Mouse (Mus musculus) liver, embryonic 16.5 days (tissue): ENCODE data around the gene Tial1. TPM values are rescaled to one million over a fixed set of nuclear protein-coding genes. Genes with fewer than 3 reads are reported as not detected.

Experiments
- ATAC-seq: fragments of 200-750 bp; cut with Nextera tagmentation; 2 replicates; pipeline ENCODE4 v1.8.0; 2017; ENCODE audit warnings: low read depth, mild to moderate bottlenecking, moderate number of reproducible peaks, moderate library complexity
- H3K27ac ChIP-seq: fragments of 300-500 bp; sonication (generic); 2 replicates; pipeline ENCODE4 v1.5.1; 2014; ENCODE audit warnings: mild to moderate bottlenecking, low read length
- H3K27me3 ChIP-seq: fragments of 300-500 bp; sonication (generic); 2 replicates; pipeline ENCODE4 v1.6.1; 2014; ENCODE audit warnings: low read depth, low read length, mixed read lengths; ENCODE audit not compliant: control insufficient read depth, insufficient read depth
- H3K36me3 ChIP-seq: fragments of 300-500 bp; sonication (generic); 2 replicates; pipeline ENCODE4 v1.6.1; 2014; ENCODE audit warnings: mild to moderate bottlenecking; ENCODE audit not compliant: control insufficient read depth, insufficient read depth
- H3K4me1 ChIP-seq: fragments of 300-500 bp; sonication (generic); 2 replicates; pipeline ENCODE4 v1.6.1; 2014; ENCODE audit warnings: low read depth, low read length, mixed read lengths; ENCODE audit not compliant: control insufficient read depth
- H3K4me2 ChIP-seq: fragments of 300-500 bp; sonication (generic); 2 replicates; pipeline ENCODE4 v1.6.1; 2014; ENCODE audit warnings: low read depth, low read length, mixed read lengths
- H3K4me3 ChIP-seq: fragments of 300-500 bp; sonication (generic); 2 replicates; pipeline ENCODE4 v1.5.1; 2014; ENCODE audit warnings: low read depth, mild to moderate bottlenecking, low read length
- H3K9ac ChIP-seq: fragments of 300-500 bp; sonication (generic); 2 replicates; pipeline ENCODE4 v1.6.1; 2014; ENCODE audit warnings: low read depth, low read length
- H3K9me3 ChIP-seq: fragments of 300-500 bp; sonication (generic); replicated peaks from 2 replicates; pipeline ENCODE4 v1.6.1; 2016; ENCODE audit warnings: low read length; ENCODE audit not compliant: control insufficient read depth
- WGBS: fragments of 180-500 bp; shearing (Covaris S2); extraction: QIAGEN DNeasy Blood & Tissue Kit; methylation state at CpG from one replicate; pipeline ENCODE4 v1.1.7; 2014; ENCODE audit not compliant: insufficient replicate concordance; 5-methylcytosine and 5-hydroxymethylcytosine counted together
- polyA plus RNA-seq: library from polyadenylated mRNA; unstranded; fragments of >200 nt; fragmentation: Nextera tagmentation; extraction: Ambion mirVana; gene quantifications from 2 replicates; pipeline ENCODE4 v1.2.1, GENCODE M21; 2015

Tial1 gene
- polyA plus RNA-seq, 1 experiment from 2014 or later: 8.5 TPM

GRCm38 (mm10) chr7:128460131-128460864, 1.2 kb downstream of the Tial1 start:
- Histone ChIP-seq H3K9me3 (no peaks in the 10 kb centered on the region), H3K27ac (peak overlapping the region; percentile 95)

DNA sequence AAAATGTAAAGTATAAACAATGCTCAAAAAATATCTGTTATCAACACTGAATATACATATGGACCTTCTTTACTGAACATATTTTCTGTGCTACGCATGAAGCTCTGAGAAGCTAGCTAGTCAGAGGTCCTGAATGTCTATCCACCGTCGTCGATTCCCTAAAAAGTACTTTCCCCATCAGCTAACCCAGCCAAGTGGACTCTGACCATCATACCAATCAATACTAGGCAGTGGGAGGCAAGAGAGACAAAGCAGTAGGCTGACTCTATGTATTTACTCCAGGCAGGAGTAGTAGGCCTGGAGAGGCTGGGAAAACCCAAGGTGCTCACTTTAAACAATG, 1.8 kb downstream of the Tial1 start:
- H3K9ac ChIP-seq: peak overlapping the region; percentile 95
- peak overlapping the region; percentile 78 for H3K4me3 ChIP-seq
- peaks cover 16% of the 10 kb centered on the region for H3K4me1 ChIP-seq
- H3K9me3 ChIP-seq: no peaks in the 10 kb centered on the region
- H3K27me3 ChIP-seq: no peaks in the 10 kb centered on the region
- no peak for ATAC-seq
- H3K36me3 ChIP-seq: no peaks in the 10 kb centered on the region; the same call in 1 of the 2 replicates
- peak overlapping the region; percentile 95 for H3K27ac ChIP-seq
- peak overlapping the region; percentile 99 for H3K4me2 ChIP-seq
- WGBS: 13% methylated on average over 4 of the region's 4 CpGs

More at GRCm38 (mm10) chr7:128460131-128460864, 1.2 kb downstream of the Tial1 start:
- WGBS: under 1% methylated on average over 36 of the region's 36 CpGs
- H3K27me3 ChIP-seq: no peaks in the 10 kb centered on the region
- H3K4me2 ChIP-seq: peak overlapping the region; percentile 99
- H3K4me3 ChIP-seq: peak overlapping the region; percentile 78
- no peaks in the 10 kb centered on the region for H3K36me3 ChIP-seq
- peaks cover 16% of the 10 kb centered on the region for H3K4me1 ChIP-seq
- H3K9ac ChIP-seq: peak overlapping the region; percentile 95
- no peak for ATAC-seq

DNA sequence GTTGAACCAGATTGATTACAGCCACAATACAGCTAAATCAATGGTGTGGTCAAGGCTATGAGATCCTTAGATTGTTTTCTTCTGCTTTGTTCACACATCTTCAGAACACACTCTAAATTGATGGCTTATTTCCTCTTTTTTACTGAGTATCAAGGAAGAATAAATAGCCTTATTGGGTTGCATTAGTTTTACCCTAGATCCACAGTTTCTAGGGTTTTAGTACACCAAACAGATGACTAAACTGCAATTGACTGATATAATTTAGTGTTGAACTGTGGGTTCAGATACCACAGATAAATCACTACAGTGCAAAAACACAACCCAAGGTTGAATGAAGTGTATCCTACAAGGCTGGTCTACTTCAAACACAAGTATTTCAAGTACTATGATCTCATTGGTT, 3.5 kb downstream of the Tial1 start:
- H3K4me2 ChIP-seq: no peak overlapping the region

GRCm38 (mm10) chr7:128452731-128453130, 8.8 kb downstream of the Tial1 start:
- H3K36me3 ChIP-seq: peaks cover 34% of the 10 kb centered on the region
- no peak for ATAC-seq
- WGBS: 85% methylated on average over 1 of the region's 1 CpGs

More for the DNA sequence above, 3.5 kb downstream of the Tial1 start:
- H3K27me3 ChIP-seq: no peaks in the 10 kb centered on the region
- H3K9me3 ChIP-seq: no peaks in the 10 kb centered on the region
- H3K36me3 ChIP-seq: peaks cover 12% of the 10 kb centered on the region
- no peak overlapping the region for H3K9ac ChIP-seq
- no peak overlapping the region for H3K27ac ChIP-seq
- peaks cover 16% of the 10 kb centered on the region for H3K4me1 ChIP-seq
- H3K4me3 ChIP-seq: no peak overlapping the region
- ATAC-seq: no peak

DNA sequence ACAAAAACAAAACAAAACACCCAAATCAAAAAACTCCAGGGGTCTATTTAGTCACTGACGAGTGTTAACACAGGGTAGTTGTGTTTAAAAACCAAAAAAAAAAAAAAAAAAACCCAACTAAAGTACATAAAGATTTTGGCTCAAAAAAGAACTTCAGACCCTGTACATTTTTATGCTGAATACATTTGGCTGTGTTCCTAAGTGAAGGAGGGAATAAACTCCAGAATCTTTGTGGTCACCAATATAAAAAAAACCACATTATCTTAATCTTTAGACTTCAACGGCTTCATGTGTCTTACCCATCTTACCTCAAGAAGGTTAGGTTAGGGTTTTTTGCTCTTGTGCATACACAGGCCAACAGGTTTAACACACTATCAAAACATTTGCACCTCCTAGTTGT, 20.9 kb downstream of the Tial1 start:
- no peak for ATAC-seq
- H3K36me3 ChIP-seq: peaks cover 34% of the 10 kb centered on the region
- no peaks in the 10 kb centered on the region for H3K9me3 ChIP-seq
- no peak overlapping the region for H3K4me3 ChIP-seq
- no peak overlapping the region for H3K4me2 ChIP-seq
- no peaks in the 10 kb centered on the region for H3K4me1 ChIP-seq
- H3K9ac ChIP-seq: no peak overlapping the region
- WGBS: 50% methylated on average over 2 of the region's 2 CpGs
- no peak overlapping the region for H3K27ac ChIP-seq
- no peaks in the 10 kb centered on the region for H3K27me3 ChIP-seq

More at GRCm38 (mm10) chr7:128452731-128453130, 8.8 kb downstream of the Tial1 start:
- H3K4me3 ChIP-seq: no peak overlapping the region
- no peaks in the 10 kb centered on the region for H3K9me3 ChIP-seq
- H3K4me1 ChIP-seq: peaks cover 5% of the 10 kb centered on the region
- H3K27ac ChIP-seq: no peak overlapping the region
- no peak overlapping the region for H3K9ac ChIP-seq
- no peak overlapping the region for H3K4me2 ChIP-seq
- H3K27me3 ChIP-seq: no peaks in the 10 kb centered on the region

DNA sequence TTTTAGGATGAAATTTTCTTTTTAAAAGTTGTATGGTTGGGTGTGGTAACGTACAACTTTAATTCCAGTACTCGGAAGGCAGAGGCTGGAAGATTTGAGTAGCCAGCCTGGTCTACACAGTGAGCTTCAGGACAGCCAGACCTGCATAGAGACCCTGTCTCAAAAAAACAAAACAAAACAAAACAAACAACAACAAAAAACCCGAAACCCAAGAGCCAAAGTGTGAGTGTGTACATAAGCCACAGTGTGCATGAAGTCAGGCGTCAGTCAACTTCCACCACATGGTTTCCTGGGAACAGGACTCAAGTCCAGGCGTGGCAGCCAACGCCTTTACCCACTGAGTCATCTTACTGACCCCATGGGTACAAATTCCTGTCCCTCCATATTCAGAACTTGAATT, 22.3 kb downstream of the Tial1 start:
- Histone ChIP-seq H3K27me3 (no peaks in the 10 kb centered on the region), H3K27ac (no peak overlapping the region), H3K4me2 (no peak overlapping the region), H3K9ac (no peak overlapping the region), H3K4me3 (no peak overlapping the region), H3K4me1 (no peaks in the 10 kb centered on the region), H3K9me3 (no peaks in the 10 kb centered on the region), H3K36me3 (peaks cover 22% of the 10 kb centered on the region)
- ATAC-seq: no peak
- 81% methylated on average over 6 of the region's 6 CpGs for WGBS

DNA sequence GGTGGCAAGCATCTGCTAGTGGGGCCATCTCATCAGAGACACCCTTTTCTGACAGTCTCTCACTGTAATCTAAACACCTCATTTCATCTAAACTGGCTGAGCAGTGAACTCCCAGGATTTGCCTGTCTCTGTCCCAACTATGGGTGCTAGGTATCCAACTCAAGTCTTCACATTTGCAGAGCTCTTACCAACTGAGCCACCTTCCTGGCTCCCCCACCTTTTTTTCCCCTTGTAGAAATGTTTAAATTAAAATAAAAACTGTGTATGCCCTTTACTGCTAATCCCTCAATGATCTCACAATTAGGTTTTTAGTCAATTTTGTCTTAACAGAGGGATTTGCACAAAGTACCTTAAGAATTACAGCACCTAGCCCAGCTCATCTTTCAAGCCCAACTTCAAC, 23.4 kb downstream of the Tial1 start:
- Histone ChIP-seq H3K27me3 (no peaks in the 10 kb centered on the region), H3K4me1 (no peaks in the 10 kb centered on the region), H3K4me3 (no peak overlapping the region), H3K4me2 (no peak overlapping the region), H3K9ac (no peak overlapping the region), H3K27ac (no peak overlapping the region), H3K36me3 (peaks cover 13% of the 10 kb centered on the region), H3K9me3 (no peaks in the 10 kb centered on the region)
- ATAC-seq: no peak

DNA sequence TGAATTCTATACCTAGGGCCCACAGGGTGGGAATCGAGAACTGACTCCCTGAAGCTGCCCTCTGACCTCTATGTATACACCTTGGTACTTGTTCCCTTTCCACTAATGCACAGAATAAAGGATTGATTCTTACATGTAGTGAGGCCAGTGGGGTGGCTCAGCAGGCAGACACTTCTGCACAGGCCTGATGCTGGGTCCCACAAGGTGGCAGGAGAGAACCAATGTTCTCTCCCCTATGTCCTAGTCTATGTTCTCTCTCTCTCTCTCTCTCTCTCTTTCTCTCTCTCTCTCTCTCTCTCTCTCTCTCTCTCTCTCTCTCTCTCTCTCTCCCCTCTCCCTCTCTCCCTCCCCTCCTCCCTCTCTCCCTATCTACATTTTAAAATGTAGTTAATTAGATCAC, 28.3 kb downstream of the Tial1 start:
- 59% methylated on average over 1 of the region's 1 CpGs for WGBS
- Histone ChIP-seq H3K36me3 (no peaks in the 10 kb centered on the region), H3K27me3 (no peaks in the 10 kb centered on the region), H3K4me3 (no peak overlapping the region), H3K4me2 (no peak overlapping the region), H3K9me3 (no peaks in the 10 kb centered on the region), H3K9ac (no peak overlapping the region), H3K4me1 (no peaks in the 10 kb centered on the region), H3K27ac (no peak overlapping the region)
- ATAC-seq: no peak

GRCm38 (mm10) chr7:128432574-128432973, 28.9 kb downstream of the Tial1 start:
- no peak for ATAC-seq
- Histone ChIP-seq H3K27ac (no peak overlapping the region), H3K9me3 (no peaks in the 10 kb centered on the region), H3K9ac (no peak overlapping the region), H3K4me1 (no peaks in the 10 kb centered on the region), H3K36me3 (no peaks in the 10 kb centered on the region), H3K4me2 (no peak overlapping the region), H3K27me3 (no peaks in the 10 kb centered on the region), H3K4me3 (no peak overlapping the region)
- WGBS: 65% methylated on average over 10 of the region's 10 CpGs
